In genomic region chr4:4335216-4335615, GRCm38 (mm10) we compare ENCODE assay signal across 25 mouse cellular contexts.
DNase-seq lines count a peak whose midpoint lies in the region; ATAC-seq and TF ChIP-seq lines count a peak whose summit lies in the region.
"Had no signal": no experiment of that assay in that cellular context is flagged by ENCODE, and none has a peak within 500 bp of the region (broad histone marks: within the 10 kb centered on the region; RNA-seq: fewer than 3 reads in every experiment).

No protein-coding gene starts in this region.

- H3K4me1 ChIP-seq in kidney, embryonic 16.5 days (ENCODE audit: insufficient read depth, low read length), result no peaks in the 10 kb centered on the region
- H3K4me1 ChIP-seq in limb, embryonic 13.5 days, result peaks cover 13% of the 10 kb centered on the region
- H3K4me1 ChIP-seq: forebrain, embryonic 12.5 days; hindbrain, embryonic 12.5 days; liver, embryonic 13.5 days had no signal

- no peak overlapping the region for H3K4me3 ChIP-seq in kidney, embryonic 16.5 days (ENCODE audit: low read length)
- H3K4me3 ChIP-seq in limb, embryonic 13.5 days, result no peak overlapping the region
- H3K4me3 ChIP-seq: forebrain, embryonic 12.5 days; heart, adult 2 months; hindbrain, embryonic 12.5 days; left cerebral cortex, adult 2 months; liver, embryonic 13.5 days had no signal

- H3K27me3 ChIP-seq in kidney, embryonic 16.5 days (ENCODE audit: insufficient read depth, low read length), result no peaks in the 10 kb centered on the region
- H3K27me3 ChIP-seq in limb, embryonic 13.5 days, result no peaks in the 10 kb centered on the region
- H3K27me3 ChIP-seq: forebrain, embryonic 12.5 days; hindbrain, embryonic 12.5 days; liver, embryonic 13.5 days had no signal

- no peaks in the 10 kb centered on the region for H3K36me3 ChIP-seq in kidney, embryonic 16.5 days (ENCODE audit: insufficient read depth, low read length)
- no peaks in the 10 kb centered on the region for H3K36me3 ChIP-seq in limb, embryonic 13.5 days
- H3K36me3 ChIP-seq: forebrain, embryonic 12.5 days; hindbrain, embryonic 12.5 days; liver, embryonic 13.5 days had no signal

- TF ChIP-seq CTCF in brain, embryonic 14.5 days (IDR thresholded peaks at IDR 0.05; ENCODE audit: borderline replicate concordance, extremely low read depth, insufficient read depth, insufficient read length), result no peak

- H3K9ac ChIP-seq in kidney, embryonic 16.5 days (replicated peaks; ENCODE audit: low read length), result no peak overlapping the region
- H3K9ac ChIP-seq in limb, embryonic 13.5 days, result no peak overlapping the region
- H3K9ac ChIP-seq: forebrain, embryonic 12.5 days; hindbrain, embryonic 12.5 days; liver, embryonic 13.5 days had no signal

- peak; percentile 57; the same call in 1 of the 2 replicates for ATAC-seq in kidney, embryonic 16.5 days (ENCODE audit: low FRiP score, low TSS enrichment)
- peak; percentile 89 for ATAC-seq in limb, embryonic 13.5 days (ENCODE audit: low FRiP score, low read depth)
- ATAC-seq: inflammation-experienced regulatory T-cells, adult 6 months had no signal

- TF ChIP-seq POLR2A in brain, embryonic 14.5 days (IDR thresholded peaks at IDR 0.05; ENCODE audit: borderline replicate concordance, extremely low read depth, insufficient read depth, insufficient read length, poor library complexity, severe bottlenecking), result no peak

- H3K4me2 ChIP-seq in kidney, embryonic 16.5 days (replicated peaks; ENCODE audit: low read depth, low read length), result no peak overlapping the region
- H3K4me2 ChIP-seq in limb, embryonic 13.5 days (replicated peaks), result no peak overlapping the region
- H3K4me2 ChIP-seq: forebrain, embryonic 12.5 days; hindbrain, embryonic 12.5 days; liver, embryonic 13.5 days; midbrain, embryonic 11.5 days had no signal

- H3K27ac ChIP-seq in kidney, embryonic 16.5 days (ENCODE audit: low read length), result no peak overlapping the region
- peak overlapping the region; percentile 69 for H3K27ac ChIP-seq in limb, embryonic 13.5 days
- H3K27ac ChIP-seq: forebrain, embryonic 12.5 days; heart, adult 2 months; hindbrain, embryonic 12.5 days; left cerebral cortex, adult 2 months; liver, embryonic 13.5 days had no signal

- no peaks in the 10 kb centered on the region for H3K9me3 ChIP-seq in kidney, embryonic 16.5 days (ENCODE audit: low read length)
- H3K9me3 ChIP-seq in limb, embryonic 13.5 days, result no peaks in the 10 kb centered on the region
- H3K9me3 ChIP-seq: forebrain, embryonic 12.5 days; hindbrain, embryonic 12.5 days; liver, embryonic 13.5 days had no signal

- 33% methylated on average over 2 of the region's 2 CpGs for WGBS in kidney, embryonic 16.5 days
- WGBS in limb, embryonic 13.5 days, result 20% methylated on average over 2 of the region's 2 CpGs

- peak; percentile 8 for DNase-seq in embryo, embryonic 10 days (ENCODE audit: low spot score)
- no peak for DNase-seq in embryo, embryonic 9.5 days (ENCODE audit: extremely low spot score)
- DNase-seq in kidney, adult 11 months, result no peak
- peak; percentile 40 for DNase-seq in brain, embryonic 14.5 days (ENCODE audit: low read depth)
- no peak for DNase-seq in gastrocnemius, adult 8-10 months (ENCODE audit: low spot score in 2 of 2)
- DNase-seq in adrenal gland, postnatal 14 days, result no peak
- DNase-seq: adrenal gland, postnatal 25 days; cerebellum, adult 11 months; cerebellum, postnatal 10 days; gastrocnemius, postnatal 14 days; heart, adult 2 months; kidney, adult 8-10 months; left cerebral cortex, postnatal 4 days; liver, embryonic 13.5 days; lung, adult 2 months; lung, postnatal 14 days; right cerebral cortex, postnatal 14 days; spleen, adult 18-20 months had no signal

Comparison
In these comparisons a context has a peak if more than half of its experiments do, and no peak if none do; other contexts are left out.
1. DNase-seq: peak in embryo, embryonic 10 days (single experiment) and brain, embryonic 14.5 days (single experiment); none in embryo, embryonic 9.5 days (single experiment), kidney, adult 11 months (single experiment), gastrocnemius, adult 8-10 months (0 of 2) and adrenal gland, postnatal 14 days (single experiment).